ENCODE assay signal across 8 mouse cellular contexts in the genomic region with DNA sequence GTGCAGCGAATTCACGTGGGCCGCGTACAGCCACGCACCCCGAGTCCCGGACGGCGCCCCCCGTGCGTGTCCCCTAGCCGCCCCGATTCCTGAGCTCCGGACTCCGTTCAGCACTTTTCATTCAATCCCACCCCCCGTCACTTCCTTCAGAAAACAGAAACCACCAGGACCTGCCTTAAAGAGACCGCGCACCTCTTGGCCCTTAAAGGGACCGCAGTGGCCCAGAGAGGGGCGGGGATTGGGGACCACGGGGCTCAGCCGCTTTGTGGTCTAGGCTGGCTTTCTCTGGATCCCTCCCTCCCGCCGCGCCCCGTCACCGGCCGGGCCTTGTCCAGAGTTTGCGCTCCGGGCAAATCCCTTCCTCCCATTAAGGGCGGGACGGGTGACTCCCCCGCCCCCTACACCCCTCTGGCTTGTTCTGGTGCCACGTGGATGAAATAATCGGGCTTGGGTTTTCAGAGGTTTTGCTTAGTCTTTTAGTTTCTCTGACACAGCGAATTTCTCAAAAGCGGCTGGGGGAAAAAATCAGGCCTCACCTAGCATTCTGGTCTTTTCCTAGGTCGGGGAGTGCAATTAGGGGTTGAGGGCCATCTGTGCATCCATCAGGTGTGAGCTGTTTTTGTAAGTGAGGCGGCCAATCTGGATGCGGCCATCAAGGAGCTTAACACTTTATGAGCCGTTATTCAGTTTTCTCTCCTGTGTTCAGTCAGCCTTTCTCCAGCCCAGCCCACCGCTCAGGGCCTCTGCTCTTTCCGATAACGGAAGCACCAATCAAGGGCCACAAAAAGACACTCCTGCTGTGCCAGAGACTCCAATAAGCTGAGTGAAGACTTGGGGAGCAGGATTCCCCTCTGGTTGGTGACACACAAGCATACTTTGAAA. TPM values are rescaled to one million over a fixed set of nuclear protein-coding genes. Genes with fewer than 3 reads are reported as not detected.
DNase-seq lines count a peak whose midpoint lies in the region; ATAC-seq and TF ChIP-seq lines count a peak whose summit lies in the region.

A gene (minus strand): TSS at position 200 of the 882 bp plus-strand sequence.

- no peak; the same call in 1 of the 2 replicates for TF ChIP-seq POLR2A in bone marrow, adult 2 months (IDR thresholded peaks at IDR 0.05; ENCODE audit: borderline replicate concordance, control insufficient read depth, low read depth, low read length)

- H3K9me3 ChIP-seq in embryonic facial prominence, embryonic 13.5 days = no peaks in the 10 kb centered on the region
- H3K9me3 ChIP-seq in midbrain, embryonic 10.5 days (replicated peaks) = no peaks in the 10 kb centered on the region

- H3K4me1 ChIP-seq in bone marrow, adult 2 months (ENCODE audit: control insufficient read depth, insufficient read depth, low read length) = peaks cover 7% of the 10 kb centered on the region
- peaks cover 60% of the 10 kb centered on the region for H3K4me1 ChIP-seq in embryonic facial prominence, embryonic 13.5 days
- H3K4me1 ChIP-seq in midbrain, embryonic 10.5 days = peaks cover 47% of the 10 kb centered on the region

- H3K4me2 ChIP-seq in embryonic facial prominence, embryonic 13.5 days = peak within 1 kb of the TSS; percentile 88

- H3K27me3 ChIP-seq in embryonic facial prominence, embryonic 13.5 days = no peaks in the 10 kb centered on the region
- H3K27me3 ChIP-seq in midbrain, embryonic 10.5 days (ENCODE audit: low read depth, poor library complexity, severe bottlenecking) = peaks cover 58% of the 10 kb centered on the region

- peak within 1 kb of the TSS; percentile 74 for H3K4me3 ChIP-seq in bone marrow, adult 2 months (replicated peaks; ENCODE audit: control insufficient read depth, low read depth, low read length)
- peak within 1 kb of the TSS; percentile 98 for H3K4me3 ChIP-seq in embryonic facial prominence, embryonic 13.5 days
- peak within 1 kb of the TSS; percentile 69 for H3K4me3 ChIP-seq in midbrain, embryonic 10.5 days

- intact Hi-C loops in left cerebral cortex, postnatal 4 days (cut with DNase I) = no loop called here

- H3K9ac ChIP-seq in embryonic facial prominence, embryonic 13.5 days = peak within 1 kb of the TSS; percentile 91

- peak within 1 kb of the TSS; percentile 81 for H3K27ac ChIP-seq in bone marrow, adult 2 months (ENCODE audit: control insufficient read depth, insufficient read depth, low read depth, low read length, poor library complexity)
- peak within 1 kb of the TSS; percentile 96 for H3K27ac ChIP-seq in embryonic facial prominence, embryonic 13.5 days
- peak within 1 kb of the TSS; percentile 81 for H3K27ac ChIP-seq in midbrain, embryonic 10.5 days (replicated peaks)

- H3K36me3 ChIP-seq in embryonic facial prominence, embryonic 13.5 days = peaks cover 17% of the 10 kb centered on the region
- no peaks in the 10 kb centered on the region for H3K36me3 ChIP-seq in midbrain, embryonic 10.5 days

- 4% methylated on average over 43 of the region's 44 CpGs for WGBS in bone marrow, adult 2 months
- 1% methylated on average over 44 of the region's 44 CpGs for WGBS in embryonic facial prominence, embryonic 13.5 days
- under 1% methylated on average over 44 of the region's 44 CpGs for WGBS in midbrain, embryonic 10.5 days

- ATAC-seq in embryonic facial prominence, embryonic 13.5 days (ENCODE audit: insufficient number of reproducible peaks, insufficient read depth, low FRiP score, low TSS enrichment, low read depth) = peak; percentile 84

- peak; percentile 99 for DNase-seq in heart, adult 11 months
- DNase-seq in kidney, adult 18-20 months = peak; percentile 86
- peak; percentile 60 for DNase-seq in left cerebral cortex, postnatal 4 days
- DNase-seq in midbrain, embryonic 10.5 days (ENCODE audit: low spot score) = peak; percentile 89
- DNase-seq in skeletal muscle tissue, adult 2 months (ENCODE audit: low read depth, low spot score) = peak; percentile 90
- no peak for DNase-seq in natural killer cell, adult 2 months (ENCODE audit: low spot score in 2 of 2)

- no peak for TF ChIP-seq CTCF in bone marrow, adult 2 months (IDR thresholded peaks at IDR 0.05; ENCODE audit: control insufficient read depth, insufficient read depth, low read length)

RNA-seq across cellular contexts. Expression of the gene that starts here (rescaled TPM):
- 15.8 and 17.9 TPM in 2 replicates for polyA plus RNA-seq in bone marrow, adult 2 months (2011; ENCODE audit: insufficient read depth, insufficient read length, low replicate concordance, missing spikeins)
- 81.8 and 86.1 TPM in 2 replicates for polyA plus RNA-seq in embryonic facial prominence, embryonic 13.5 days (2015; fragmentation: Nextera tagmentation; extraction: Ambion mirVana)
- 1 to 10 TPM; 3.6 to 4.1 TPM for total RNA-seq in left cerebral cortex, postnatal 4 days (2021)
- 32.0 and 36.5 TPM in 2 replicates for polyA plus RNA-seq in midbrain, embryonic 10.5 days (2016; fragmentation: Nextera tagmentation; extraction: Ambion mirVana)

Comparison
In these comparisons a context has a peak if more than half of its experiments do, and no peak if none do; other contexts are left out.
1. DNase-seq: peak in heart, adult 11 months (single experiment), kidney, adult 18-20 months (single experiment), left cerebral cortex, postnatal 4 days (single experiment), midbrain, embryonic 10.5 days (single experiment) and skeletal muscle tissue, adult 2 months (single experiment); none in natural killer cell, adult 2 months (0 of 2).
2. Peak in every context shown above with its lines, with median percentiles within 50 percentile points of each other: H3K27ac ChIP-seq and H3K4me3 ChIP-seq.